Mouse (Mus musculus) intestine, embryonic 16.5 days (tissue): ENCODE measurements at regions not wholly inside any gene's neighbourhood (a gene's known extent, or its start where the extent isn't known, plus 50 kb on each side); places are given as distances from the start of the nearest gene placed in this dataset.
"Not testable (repeated sequence)": the region's sequence is repeated elsewhere in the genome, so short reads cannot be mapped to it uniquely, and the experiment has no call there.

Experiments
- ATAC-seq: fragments of 200-750 bp; cut with Nextera tagmentation; 2 replicates; pipeline ENCODE4 v1.8.0; 2017; ENCODE audit warnings: moderate TSS enrichment, moderate library complexity
- H3K27ac ChIP-seq: fragments of 300-500 bp; sonication (generic); 2 replicates; pipeline ENCODE4 v1.5.1; 2014; ENCODE audit warnings: mild to moderate bottlenecking, low read length
- H3K27me3 ChIP-seq: fragments of 300-500 bp; sonication (generic); replicated peaks from 2 replicates; pipeline ENCODE4 v1.6.1; 2014; ENCODE audit warnings: low read length, control low read depth, mixed read lengths; ENCODE audit not compliant: control insufficient read depth, insufficient read depth
- H3K36me3 ChIP-seq: fragments of 300-500 bp; sonication (generic); 2 replicates; pipeline ENCODE4 v1.6.1; 2014; ENCODE audit warnings: low read length, control low read depth; ENCODE audit not compliant: control insufficient read depth, insufficient read depth
- H3K4me1 ChIP-seq: fragments of 300-500 bp; sonication (generic); 2 replicates; pipeline ENCODE4 v1.6.1; 2014; ENCODE audit warnings: low read length, control low read depth, mixed read lengths; ENCODE audit not compliant: control insufficient read depth, insufficient read depth
- H3K4me2 ChIP-seq: fragments of 300-500 bp; sonication (generic); 2 replicates; pipeline ENCODE4 v1.6.1; 2014; ENCODE audit warnings: low read depth, low read length, control low read depth
- H3K4me3 ChIP-seq: fragments of 300-500 bp; sonication (generic); 2 replicates; pipeline ENCODE4 v1.5.1; 2014; ENCODE audit warnings: mild to moderate bottlenecking, low read length
- H3K9ac ChIP-seq: fragments of 300-500 bp; sonication (generic); 2 replicates; pipeline ENCODE4 v1.6.1; 2014; ENCODE audit warnings: low read depth, low read length
- H3K9me3 ChIP-seq: fragments of 300-500 bp; sonication (generic); 2 replicates; pipeline ENCODE4 v1.6.1; 2016; ENCODE audit warnings: low read length, control low read depth; ENCODE audit not compliant: control insufficient read depth
- WGBS: fragments of 180-500 bp; shearing (Covaris S2); extraction: QIAGEN DNeasy Blood & Tissue Kit; methylation state at CpG from one replicate; pipeline ENCODE4 v1.1.7; 2014; 5-methylcytosine and 5-hydroxymethylcytosine counted together

GRCm38 (mm10) chr7:116713200-116713599, 209.0 kb downstream of the Nucb2 start:
- Histone ChIP-seq H3K36me3 (no peaks in the 10 kb centered on the region), H3K9ac (no peak overlapping the region), H3K4me3 (no peak overlapping the region), H3K27ac (no peak overlapping the region), H3K4me2 (no peak overlapping the region), H3K27me3 (no peaks in the 10 kb centered on the region), H3K9me3 (no peaks in the 10 kb centered on the region), H3K4me1 (no peaks in the 10 kb centered on the region)
- ATAC-seq: no peak
- WGBS: 76% methylated on average over 8 of the region's 8 CpGs

DNA sequence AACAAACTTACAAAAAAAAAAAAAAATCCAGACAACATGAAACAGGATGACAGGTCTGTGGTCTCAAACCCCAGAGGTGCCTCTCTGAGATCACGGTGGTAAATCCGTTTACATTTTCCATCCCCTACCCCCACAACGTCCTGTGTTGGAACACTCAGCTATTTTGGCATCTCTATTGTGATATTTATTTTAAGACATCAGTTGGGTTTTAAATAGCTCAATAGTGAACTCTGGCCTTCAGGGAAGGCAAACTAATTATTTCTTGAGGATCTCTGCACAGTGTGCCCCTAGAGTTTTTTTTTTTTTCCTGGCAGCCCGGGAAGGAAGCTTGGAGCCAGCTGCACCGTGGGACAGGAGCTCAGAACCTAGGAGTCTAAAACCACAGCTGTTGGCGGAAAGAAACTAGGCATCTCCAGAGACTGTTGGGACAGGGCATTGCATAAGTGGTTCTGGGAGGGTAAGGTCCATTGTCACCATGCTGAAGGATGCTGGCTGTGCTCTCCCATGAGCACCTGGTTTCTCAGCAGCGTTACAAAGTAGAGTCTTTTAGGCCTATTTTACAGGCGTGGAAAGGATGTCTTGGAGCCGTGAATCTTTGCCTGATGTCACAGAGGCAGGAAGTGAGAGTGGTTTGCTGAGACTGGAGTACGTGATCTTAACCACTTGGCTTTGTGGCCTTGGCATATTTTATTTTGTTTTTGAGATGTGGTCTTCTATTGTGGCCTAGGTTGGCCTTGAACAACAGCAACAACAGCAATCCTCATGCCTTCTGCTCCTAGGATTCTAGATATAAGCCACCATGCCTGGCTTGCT, 211.3 kb downstream of the Nucb2 start:
- Histone ChIP-seq H3K27me3 (no peaks in the 10 kb centered on the region), H3K9ac (no peak overlapping the region), H3K9me3 (no peaks in the 10 kb centered on the region), H3K4me3 (no peak overlapping the region), H3K36me3 (no peaks in the 10 kb centered on the region), H3K27ac (no peak overlapping the region), H3K4me2 (no peak overlapping the region), H3K4me1 (no peaks in the 10 kb centered on the region)
- ATAC-seq: no peak
- 51% methylated on average over 10 of the region's 10 CpGs for WGBS

GRCm38 (mm10) chr7:116728379-116728778, 224.2 kb downstream of the Nucb2 start:
- WGBS: 59% methylated on average over 2 of the region's 2 CpGs
- Histone ChIP-seq H3K9me3 (no peaks in the 10 kb centered on the region), H3K9ac (no peak overlapping the region), H3K4me1 (no peaks in the 10 kb centered on the region), H3K36me3 (no peaks in the 10 kb centered on the region), H3K27me3 (no peaks in the 10 kb centered on the region), H3K4me3 (no peak overlapping the region), H3K27ac (no peak overlapping the region), H3K4me2 (no peak overlapping the region)
- ATAC-seq: no peak

- Histone ChIP-seq H3K36me3 (no peaks in the 10 kb centered on the region), H3K4me3 (no peak overlapping the region), H3K9ac (no peak overlapping the region), H3K27me3 (no peaks in the 10 kb centered on the region), H3K4me1 (no peaks in the 10 kb centered on the region), H3K27ac (no peak overlapping the region), H3K9me3 (no peaks in the 10 kb centered on the region), H3K4me2 (no peak overlapping the region)
- 76% methylated on average over 4 of the region's 4 CpGs for WGBS
- no peak for ATAC-seq
Observed at GRCm38 (mm10) chr7:116729795-116730194, 225.6 kb downstream of the Nucb2 start.

DNA sequence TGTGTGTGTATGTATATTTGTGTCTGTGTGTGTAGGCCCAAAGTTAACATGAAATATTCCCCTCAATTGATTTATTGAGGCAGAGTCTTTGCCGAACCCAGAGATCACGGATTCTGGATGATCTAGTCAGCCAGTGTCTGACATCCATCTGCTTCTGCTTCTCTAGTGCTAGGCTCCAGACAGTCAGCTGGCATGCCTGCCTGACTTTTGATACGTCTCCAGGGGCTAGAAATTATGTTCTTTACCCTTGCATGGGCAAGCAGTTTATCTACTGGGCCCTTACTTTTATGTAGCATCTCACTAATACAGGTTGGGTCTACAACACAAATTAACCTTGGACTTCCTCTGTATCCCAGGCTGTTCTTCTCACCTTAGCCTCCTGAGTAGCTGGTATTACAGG, 231.5 kb downstream of the Nucb2 start:
- Histone ChIP-seq H3K9me3 (no peaks in the 10 kb centered on the region), H3K27ac (no peak overlapping the region), H3K4me1 (no peaks in the 10 kb centered on the region), H3K9ac (no peak overlapping the region), H3K4me2 (no peak overlapping the region), H3K4me3 (no peak overlapping the region), H3K36me3 (no peaks in the 10 kb centered on the region), H3K27me3 (no peaks in the 10 kb centered on the region)
- no peak for ATAC-seq
- 59% methylated on average over 3 of the region's 3 CpGs for WGBS

DNA sequence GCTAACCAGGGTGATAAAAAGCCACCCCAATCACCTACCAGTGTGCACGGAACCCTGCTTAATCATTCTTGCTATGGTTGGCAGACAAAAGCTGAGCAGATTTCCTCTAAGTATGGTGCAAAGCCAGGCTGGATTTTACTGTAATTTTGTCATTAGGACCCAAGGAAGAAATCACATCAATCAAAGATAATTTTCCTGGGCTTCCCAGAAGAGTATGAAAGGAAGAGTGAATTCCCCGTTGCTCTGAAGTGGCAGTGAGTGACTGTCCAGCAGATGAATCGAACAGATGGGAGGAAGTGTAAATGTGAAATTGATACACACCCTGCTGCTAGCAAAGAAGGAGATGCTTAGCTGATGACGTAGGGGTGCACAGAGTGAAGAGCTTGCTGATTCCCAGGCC, 232.2 kb downstream of the Nucb2 start:
- Histone ChIP-seq H3K36me3 (no peaks in the 10 kb centered on the region), H3K4me1 (no peaks in the 10 kb centered on the region), H3K9me3 (no peaks in the 10 kb centered on the region), H3K27ac (no peak overlapping the region), H3K4me3 (no peak overlapping the region), H3K4me2 (no peak overlapping the region), H3K27me3 (no peaks in the 10 kb centered on the region), H3K9ac (no peak overlapping the region)
- no peak for ATAC-seq
- 60% methylated on average over 4 of the region's 4 CpGs for WGBS

DNA sequence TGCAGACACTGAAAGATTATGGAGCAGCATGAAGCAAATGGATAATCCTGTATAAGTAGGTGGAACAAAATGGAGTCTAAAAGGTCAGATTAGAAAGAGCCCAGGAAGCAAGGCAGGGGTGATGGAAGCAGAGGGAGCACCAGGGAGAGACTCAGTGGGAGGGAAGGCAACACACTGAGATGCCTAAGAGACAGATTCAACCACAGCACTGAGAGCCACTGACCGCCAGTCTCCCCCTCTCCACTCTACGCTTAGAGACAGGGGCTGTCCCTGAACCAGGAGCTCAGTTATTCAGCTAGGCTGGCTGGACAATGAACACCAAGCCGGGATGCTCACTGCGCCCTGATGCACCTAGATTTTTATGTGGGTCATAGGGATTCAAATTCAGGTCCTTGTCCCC, 233.8 kb downstream of the Nucb2 start:
- WGBS: 91% methylated on average over 4 of the region's 4 CpGs
- ATAC-seq: no peak
- no peak overlapping the region for H3K9ac ChIP-seq
- no peaks in the 10 kb centered on the region for H3K27me3 ChIP-seq
- H3K36me3 ChIP-seq: no peaks in the 10 kb centered on the region
- H3K4me1 ChIP-seq: no peaks in the 10 kb centered on the region
- no peak overlapping the region for H3K4me2 ChIP-seq
- no peak overlapping the region for H3K4me3 ChIP-seq
- H3K9me3 ChIP-seq: no peaks in the 10 kb centered on the region
- no peak overlapping the region for H3K27ac ChIP-seq

- Histone ChIP-seq H3K4me3 (no peak overlapping the region), H3K4me1 (no peaks in the 10 kb centered on the region), H3K27me3 (no peaks in the 10 kb centered on the region), H3K4me2 (no peak overlapping the region), H3K9ac (no peak overlapping the region), H3K27ac (no peak overlapping the region), H3K9me3 (no peaks in the 10 kb centered on the region), H3K36me3 (no peaks in the 10 kb centered on the region)
- ATAC-seq: no peak
Observed at GRCm38 (mm10) chr7:116754556-116754955, 250.4 kb downstream of the Nucb2 start.

- H3K9me3 ChIP-seq, H3K36me3 ChIP-seq, H3K4me3 ChIP-seq, ATAC-seq, H3K27ac ChIP-seq, H3K27me3 ChIP-seq, H3K4me2 ChIP-seq, H3K9ac ChIP-seq, H3K4me1 ChIP-seq: not testable (repeated sequence)
- WGBS: 89% methylated on average over 19 of the region's 19 CpGs
Observed at GRCm38 (mm10) chr7:116792181-116792580, 288.0 kb downstream of the Nucb2 start.

- Histone ChIP-seq H3K36me3 (no peaks in the 10 kb centered on the region), H3K4me2 (no peak overlapping the region), H3K4me3 (no peak overlapping the region), H3K27ac (no peak overlapping the region), H3K9ac (no peak overlapping the region), H3K27me3 (no peaks in the 10 kb centered on the region), H3K4me1 (no peaks in the 10 kb centered on the region), H3K9me3 (no peaks in the 10 kb centered on the region)
- no peak for ATAC-seq
- WGBS: 64% methylated on average over 3 of the region's 3 CpGs
Observed at GRCm38 (mm10) chr7:116808475-116808874, 304.3 kb downstream of the Nucb2 start.
